Mouse (Mus musculus): Measurements from ENCODE around the gene Zfp791. TPM values are rescaled to one million over a fixed set of nuclear protein-coding genes. Genes with fewer than 3 reads are reported as not detected.

The Zfp791 gene
- polyA plus RNA-seq (2012; ENCODE audit: low replicate concordance) = 0.08 TPM in 1 of 2 replicates, not detected in the other

DNA sequence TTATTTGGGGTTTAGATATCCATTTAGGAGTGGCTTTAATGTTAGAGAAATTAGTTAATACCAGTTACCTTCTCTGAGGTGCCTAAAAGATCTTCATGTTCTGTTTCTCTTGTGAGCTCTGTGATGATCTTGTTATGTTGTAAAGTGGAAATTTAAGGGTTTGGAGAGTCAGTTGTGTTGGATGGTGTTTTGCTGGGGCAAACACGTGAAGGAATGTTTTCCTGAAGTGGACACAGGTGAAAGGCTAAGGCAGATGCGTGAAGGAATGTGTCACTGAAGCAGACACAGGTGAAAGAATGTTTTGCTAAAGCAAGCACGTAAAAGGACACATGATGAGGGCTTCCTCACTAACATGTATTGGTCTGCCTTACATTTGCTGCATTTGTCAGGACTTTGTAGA is at the start of gene Zfp791:
Gene Zfp791 (minus strand): TSS at position 101 of the 400 bp plus-strand sequence.

GRCm38 (mm10) chr8:85151624-85152023 is 28.7 kb upstream of the Zfp791 start, which contains the start of gene Cks1brt:
Gene Cks1brt, plus strand, starts transcription at chr8:85151924.

DNA sequence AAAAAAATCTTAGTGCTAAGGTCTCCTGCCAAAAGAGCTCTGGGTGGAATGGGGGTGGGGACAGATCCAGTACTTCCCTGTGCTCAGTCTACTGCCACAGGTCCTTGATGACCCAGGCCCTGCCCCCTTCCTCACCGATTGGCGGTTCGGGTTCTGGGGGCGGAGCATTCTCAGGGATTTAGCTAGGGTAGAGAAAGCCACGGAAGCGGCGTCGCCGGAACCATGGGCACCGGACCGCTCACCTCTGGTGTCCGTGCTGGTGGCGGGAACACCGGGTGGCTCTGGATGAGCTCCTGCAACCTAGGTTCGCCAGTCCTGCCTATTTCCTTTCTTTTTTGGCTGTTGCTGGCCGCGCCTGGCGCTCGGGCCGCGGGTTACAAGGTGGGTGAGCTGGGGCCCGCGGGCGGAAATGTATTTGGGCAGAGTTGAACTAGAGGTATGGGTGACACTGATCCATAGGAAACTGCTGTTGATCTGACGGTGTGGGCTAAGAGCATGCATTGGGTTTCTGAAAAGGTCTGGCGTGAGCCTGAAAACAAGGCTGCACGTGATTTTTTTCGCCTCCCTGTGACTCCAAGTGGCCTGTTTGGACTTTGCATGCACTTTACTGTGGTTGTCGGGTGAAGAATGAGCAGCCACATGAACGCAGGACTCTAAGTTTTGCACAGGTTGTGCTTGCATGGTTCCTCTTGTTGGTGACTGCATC is 39.6 kb downstream of the Zfp791 start, which contains the start of gene Man2b1:
Gene Man2b1 (plus strand): TSS at position 163 of the 706 bp plus-strand sequence.

DNA sequence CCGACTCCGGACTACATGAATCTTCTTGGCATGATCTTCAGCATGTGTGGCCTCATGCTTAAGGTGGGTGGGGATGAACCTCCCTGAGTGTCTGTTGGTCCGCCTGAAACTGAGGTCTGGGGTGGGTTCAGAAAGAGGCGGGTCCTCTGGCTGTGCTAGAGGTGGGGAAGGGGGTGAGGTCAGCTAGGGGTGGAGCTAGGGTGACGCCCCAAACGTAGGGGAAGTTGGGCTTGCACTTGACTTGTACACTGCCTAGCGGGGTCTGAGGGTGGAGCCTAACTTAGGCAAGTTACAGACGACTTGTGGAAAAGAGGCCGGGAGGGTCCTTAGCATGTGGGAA is 41.7 kb downstream of the Zfp791 start, which contains the start of gene Wdr83:
Gene Wdr83 (minus strand): TSS at position 91 of the 340 bp plus-strand sequence.

DNA sequence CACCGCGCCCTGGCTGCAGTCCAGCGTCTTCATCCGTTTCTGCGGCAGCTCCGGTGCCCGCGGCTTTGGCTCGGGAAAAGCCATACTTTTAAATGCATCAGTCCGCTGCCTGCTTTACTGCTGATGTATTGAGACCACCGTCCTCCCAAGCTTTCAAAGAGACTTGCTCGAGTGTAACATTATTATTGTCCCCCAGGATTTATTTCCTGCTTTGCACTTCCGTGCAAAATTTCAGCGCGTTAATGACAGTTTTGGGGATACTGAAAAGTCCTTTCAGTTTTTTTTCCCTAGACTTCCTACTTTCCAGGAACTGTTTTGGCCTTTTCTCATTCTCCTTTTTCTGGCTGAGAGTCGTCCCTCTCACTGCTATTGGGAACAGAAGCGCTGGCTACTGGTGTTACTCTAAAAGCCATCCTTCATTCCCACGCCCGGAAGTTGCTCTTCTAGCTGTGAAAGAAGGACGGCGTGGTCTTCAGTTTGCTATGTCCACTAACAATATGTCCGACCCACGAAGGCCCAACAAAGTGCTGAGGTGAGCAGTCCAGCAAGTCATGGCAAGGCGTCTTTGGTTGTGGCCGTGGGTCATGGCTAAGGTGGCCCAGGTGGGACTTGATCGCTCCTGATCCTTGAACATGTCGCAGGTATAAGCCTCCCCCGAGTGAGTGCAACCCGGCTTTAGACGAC is 42.2 kb downstream of the Zfp791 start, which contains the start of gene Wdr83os:
Gene Wdr83os (plus strand): TSS at position 209 of the 684 bp plus-strand sequence.

GRCm38 (mm10) chr8:85071514-85072281 is 51.2 kb downstream of the Zfp791 start, which contains the start of gene Dhps:
Gene Dhps, plus strand, starts transcription at chr8:85071757.

GRCm38 (mm10) chr8:85067982-85068381 is 54.9 kb downstream of the Zfp791 start, which contains the start of gene Gm5741:
Gene Gm5741, minus strand, starts transcription at chr8:85067982.

GRCm38 (mm10) chr8:85059879-85060616 is 62.8 kb downstream of the Zfp791 start, which contains the start of gene Fbxw9:
Gene Fbxw9, plus strand, starts transcription at chr8:85060055.

Other genes with a start within 250 kb of the Zfp791 start
- gene Gcdh, start 229.2 kb downstream of the Zfp791 start, polyA plus RNA-seq (2012; ENCODE audit: low replicate concordance) = 47.9 and 84.2 TPM in 2 replicates
- 1,095 and 1,669 TPM in 2 replicates for gene Klf1, start 221.2 kb downstream of the Zfp791 start, polyA plus RNA-seq (2012; ENCODE audit: low replicate concordance)
- gene Dnase2a, start 214.5 kb downstream of the Zfp791 start, polyA plus RNA-seq (2012; ENCODE audit: low replicate concordance) = 14.5 and 50.4 TPM in 2 replicates
- gene Mast1, start 185.7 kb downstream of the Zfp791 start, polyA plus RNA-seq (2012; ENCODE audit: low replicate concordance) = 0.66 and 1.1 TPM in 2 replicates
- gene Rtbdn, start 176.1 kb downstream of the Zfp791 start, polyA plus RNA-seq (2012; ENCODE audit: low replicate concordance) = not detected in 2 replicates
- gene Gm49661, start 153.7 kb downstream of the Zfp791 start, polyA plus RNA-seq (2012; ENCODE audit: low replicate concordance) = not detected in 2 replicates
- gene Prdx2, start 153.5 kb downstream of the Zfp791 start, polyA plus RNA-seq (2012; ENCODE audit: low replicate concordance) = 98.3 and 368 TPM in 2 replicates
- 523 and 1,249 TPM in 2 replicates for gene Rnaseh2a, start 153.3 kb downstream of the Zfp791 start, polyA plus RNA-seq (2012; ENCODE audit: low replicate concordance)
- gene Junb, start 144.4 kb downstream of the Zfp791 start, polyA plus RNA-seq (2012; ENCODE audit: low replicate concordance) = 244 and 401 TPM in 2 replicates
- 8.4 and 10.8 TPM in 2 replicates for gene Hook2, start 132.5 kb downstream of the Zfp791 start, polyA plus RNA-seq (2012; ENCODE audit: low replicate concordance)
- gene Best2, start 108.6 kb downstream of the Zfp791 start, polyA plus RNA-seq (2012; ENCODE audit: low replicate concordance) = 0.15 TPM in 1 of 2 replicates, not detected in the other
- gene Asna1, start 97.8 kb downstream of the Zfp791 start, polyA plus RNA-seq (2012; ENCODE audit: low replicate concordance) = 115 and 306 TPM in 2 replicates
- 189 and 354 TPM in 2 replicates for gene Trir, start 96.3 kb downstream of the Zfp791 start, polyA plus RNA-seq (2012; ENCODE audit: low replicate concordance)
- 9.4 and 25.7 TPM in 2 replicates for gene Tnpo2, start 86.2 kb downstream of the Zfp791 start, polyA plus RNA-seq (2012; ENCODE audit: low replicate concordance)
- gene Fbxw9, start 63.0 kb downstream of the Zfp791 start, polyA plus RNA-seq (2012; ENCODE audit: low replicate concordance) = 8.5 and 14.5 TPM in 2 replicates
- not detected in 2 replicates for gene Gm5741, start 55.1 kb downstream of the Zfp791 start, polyA plus RNA-seq (2012; ENCODE audit: low replicate concordance)
- gene Dhps, start 51.3 kb downstream of the Zfp791 start, polyA plus RNA-seq (2012; ENCODE audit: low replicate concordance) = 54.9 and 75.7 TPM in 2 replicates
- gene Wdr83os, start 42.4 kb downstream of the Zfp791 start, polyA plus RNA-seq (2012; ENCODE audit: low replicate concordance) = 2.5 and 39.0 TPM in 2 replicates
- gene Wdr83, start 41.8 kb downstream of the Zfp791 start, polyA plus RNA-seq (2012; ENCODE audit: low replicate concordance) = 6.1 and 19.9 TPM in 2 replicates
- gene Man2b1, start 39.8 kb downstream of the Zfp791 start, polyA plus RNA-seq (2012; ENCODE audit: low replicate concordance) = 2.8 and 9.6 TPM in 2 replicates
- gene Cks1brt, start 28.8 kb upstream of the Zfp791 start, polyA plus RNA-seq (2012; ENCODE audit: low replicate concordance) = not detected in 2 replicates
- gene Olfr371, start 102.9 kb upstream of the Zfp791 start, polyA plus RNA-seq (2012; ENCODE audit: low replicate concordance) = not detected in 2 replicates
- gene Orc6, start 176.5 kb upstream of the Zfp791 start, polyA plus RNA-seq (2012; ENCODE audit: low replicate concordance) = 1.2 and 8.4 TPM in 2 replicates
- gene Vps35, start 176.7 kb upstream of the Zfp791 start, polyA plus RNA-seq (2012; ENCODE audit: low replicate concordance) = 0.91 and 9.3 TPM in 2 replicates